Comparison of ENCODE assay signal across 8 mouse cellular contexts in the genomic region with DNA sequence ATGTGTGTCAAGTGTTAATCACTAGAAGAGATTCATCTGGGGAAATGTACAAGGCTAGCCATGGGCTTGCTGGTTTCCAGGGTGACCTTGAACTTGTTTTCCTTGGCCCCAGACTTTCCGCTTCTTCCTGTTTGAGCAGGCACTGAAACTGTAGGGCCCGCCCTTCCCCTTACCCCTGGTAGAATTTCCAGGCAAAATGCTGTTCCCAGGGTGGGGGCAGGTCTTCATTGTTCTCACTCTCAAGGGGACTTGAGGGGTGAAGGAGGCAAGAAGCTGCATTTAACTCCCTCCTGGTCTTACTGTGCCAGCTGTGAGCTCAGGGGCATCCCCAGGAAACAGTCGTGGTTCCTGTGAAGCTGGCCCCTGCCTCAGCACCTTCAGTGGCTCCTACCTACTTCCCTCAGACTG. TPM values are rescaled to one million over a fixed set of nuclear protein-coding genes. Genes with fewer than 3 reads are reported as not detected.
DNase-seq lines count a peak whose midpoint lies in the region; ATAC-seq lines count a peak whose summit lies in the region.

No protein-coding gene starts in this region.

- peaks cover 11% of the 10 kb centered on the region for H3K4me1 ChIP-seq in neural tube, embryonic 11.5 days (ENCODE audit: control insufficient read depth, insufficient read depth, low read length)
- H3K4me1 ChIP-seq in embryonic facial prominence, embryonic 12.5 days = peaks cover 69% of the 10 kb centered on the region
- H3K4me1 ChIP-seq in intestine, embryonic 16.5 days (ENCODE audit: control insufficient read depth, insufficient read depth, low read length) = peaks cover 80% of the 10 kb centered on the region
- H3K4me1 ChIP-seq in midbrain, embryonic 13.5 days (replicated peaks) = peaks cover 30% of the 10 kb centered on the region

- no peak overlapping the region for H3K9ac ChIP-seq in neural tube, embryonic 11.5 days (ENCODE audit: low read length)
- no peak overlapping the region for H3K9ac ChIP-seq in embryonic facial prominence, embryonic 12.5 days
- 0 out of 2 replicates have a peak overlapping the region, but pooled peaks have one; percentile 48 for H3K9ac ChIP-seq in intestine, embryonic 16.5 days (ENCODE audit: low read depth, low read length)
- H3K9ac ChIP-seq in midbrain, embryonic 13.5 days (replicated peaks) = no peak overlapping the region

- no peaks in the 10 kb centered on the region for H3K27me3 ChIP-seq in neural tube, embryonic 11.5 days (ENCODE audit: control insufficient read depth, insufficient read depth, low read length)
- no peaks in the 10 kb centered on the region for H3K27me3 ChIP-seq in embryonic facial prominence, embryonic 12.5 days
- H3K27me3 ChIP-seq in intestine, embryonic 16.5 days (replicated peaks; ENCODE audit: control insufficient read depth, insufficient read depth, low read length) = no peaks in the 10 kb centered on the region
- H3K27me3 ChIP-seq in splenic B cell, adult 2 months (ENCODE audit: control insufficient read depth, insufficient read depth, low read length, poor library complexity, severe bottlenecking) = no peaks in the 10 kb centered on the region
- no peaks in the 10 kb centered on the region; the same call in 1 of the 2 replicates for H3K27me3 ChIP-seq in midbrain, embryonic 13.5 days

- H3K4me3 ChIP-seq in neural tube, embryonic 11.5 days (ENCODE audit: low read depth, low read length) = no peak overlapping the region
- H3K4me3 ChIP-seq in embryonic facial prominence, embryonic 12.5 days = no peak overlapping the region
- no peak overlapping the region for H3K4me3 ChIP-seq in intestine, embryonic 16.5 days (ENCODE audit: low read length)
- no peak overlapping the region for H3K4me3 ChIP-seq in midbrain, embryonic 13.5 days (replicated peaks)

- no peak overlapping the region for H3K27ac ChIP-seq in neural tube, embryonic 11.5 days (ENCODE audit: low read depth, low read length)
- H3K27ac ChIP-seq in embryonic facial prominence, embryonic 12.5 days = peak overlapping the region; percentile 64
- H3K27ac ChIP-seq in intestine, embryonic 16.5 days (ENCODE audit: low read length) = peak overlapping the region; percentile 53
- H3K27ac ChIP-seq in midbrain, embryonic 13.5 days = no peak overlapping the region

- peak; percentile 15 for DNase-seq in neural tube, embryonic 11.5 days (ENCODE audit: low spot score)
- DNase-seq in neural tube, embryonic 10.5 days (ENCODE audit: extremely low spot score, low spot score) = no peak
- DNase-seq in splenic B cell, adult 2 months (ENCODE audit: low read depth, low spot score) = peak; percentile 35
- DNase-seq in left cerebral cortex, adult 9 months (ENCODE audit: low spot score in 2 of 2) = no peak
- DNase-seq in thymus, postnatal 36 days = no peak

- no peak for ATAC-seq in neural tube, embryonic 11.5 days (ENCODE audit: insufficient read depth, low FRiP score, low TSS enrichment)
- no peak for ATAC-seq in embryonic facial prominence, embryonic 12.5 days (ENCODE audit: insufficient number of reproducible peaks, insufficient read depth, low FRiP score, low TSS enrichment)
- ATAC-seq in intestine, embryonic 16.5 days = no peak
- no peak for ATAC-seq in midbrain, embryonic 13.5 days

- no peaks in the 10 kb centered on the region for H3K36me3 ChIP-seq in neural tube, embryonic 11.5 days (ENCODE audit: control insufficient read depth, insufficient read depth, low read length)
- H3K36me3 ChIP-seq in embryonic facial prominence, embryonic 12.5 days = no peaks in the 10 kb centered on the region
- H3K36me3 ChIP-seq in intestine, embryonic 16.5 days (ENCODE audit: control insufficient read depth, insufficient read depth, low read length) = no peaks in the 10 kb centered on the region
- no peaks in the 10 kb centered on the region for H3K36me3 ChIP-seq in splenic B cell, adult 2 months (ENCODE audit: control insufficient read depth, insufficient read depth, low read length, poor library complexity, severe bottlenecking)
- H3K36me3 ChIP-seq in midbrain, embryonic 13.5 days = no peaks in the 10 kb centered on the region

- 55% methylated on average over 3 of the region's 3 CpGs for WGBS in neural tube, embryonic 11.5 days
- 30% methylated on average over 3 of the region's 3 CpGs for WGBS in embryonic facial prominence, embryonic 12.5 days
- 46% methylated on average over 3 of the region's 3 CpGs for WGBS in intestine, embryonic 16.5 days
- WGBS in midbrain, embryonic 13.5 days = 65% methylated on average over 3 of the region's 3 CpGs

- H3K4me2 ChIP-seq in neural tube, embryonic 11.5 days (ENCODE audit: low read depth) = no peak overlapping the region
- H3K4me2 ChIP-seq in embryonic facial prominence, embryonic 12.5 days (replicated peaks) = no peak overlapping the region
- no peak overlapping the region for H3K4me2 ChIP-seq in intestine, embryonic 16.5 days (ENCODE audit: low read depth, low read length)
- H3K4me2 ChIP-seq in midbrain, embryonic 13.5 days (replicated peaks) = no peak overlapping the region

- no peaks in the 10 kb centered on the region for H3K9me3 ChIP-seq in neural tube, embryonic 11.5 days (ENCODE audit: control insufficient read depth, low read length)
- no peaks in the 10 kb centered on the region for H3K9me3 ChIP-seq in embryonic facial prominence, embryonic 12.5 days
- no peaks in the 10 kb centered on the region for H3K9me3 ChIP-seq in intestine, embryonic 16.5 days (ENCODE audit: control insufficient read depth, low read length)
- H3K9me3 ChIP-seq in midbrain, embryonic 13.5 days = no peaks in the 10 kb centered on the region

RNA-seq across cellular contexts. Expression of a gene that starts 55.9 kb away (rescaled TPM):
- polyA plus RNA-seq in neural tube, embryonic 11.5 days (2014; fragmentation: Nextera tagmentation; extraction: Ambion mirVana) = 54.4 and 61.2 TPM in 2 replicates
- polyA plus RNA-seq in embryonic facial prominence, embryonic 12.5 days (2016; fragmentation: Nextera tagmentation; extraction: Ambion mirVana) = 61.0 and 73.7 TPM in 2 replicates
- polyA plus RNA-seq in intestine, embryonic 16.5 days (2015; fragmentation: Nextera tagmentation; extraction: Ambion mirVana) = 27.0 and 28.7 TPM in 2 replicates
- 36.2 and 36.3 TPM in 2 replicates for polyA plus RNA-seq in midbrain, embryonic 13.5 days (2015; fragmentation: Nextera tagmentation; extraction: Ambion mirVana)

Comparison
In these comparisons a context has a peak if more than half of its experiments do, and no peak if none do; other contexts are left out.
1. DNase-seq: peak in neural tube, embryonic 11.5 days (single experiment) and splenic B cell, adult 2 months (single experiment); none in neural tube, embryonic 10.5 days (single experiment), left cerebral cortex, adult 9 months (0 of 2) and thymus, postnatal 36 days (0 of 2).
2. H3K27ac ChIP-seq: peak in embryonic facial prominence, embryonic 12.5 days (single experiment) and intestine, embryonic 16.5 days (single experiment); none in neural tube, embryonic 11.5 days (single experiment) and midbrain, embryonic 13.5 days (single experiment).